In the genomic region with DNA sequence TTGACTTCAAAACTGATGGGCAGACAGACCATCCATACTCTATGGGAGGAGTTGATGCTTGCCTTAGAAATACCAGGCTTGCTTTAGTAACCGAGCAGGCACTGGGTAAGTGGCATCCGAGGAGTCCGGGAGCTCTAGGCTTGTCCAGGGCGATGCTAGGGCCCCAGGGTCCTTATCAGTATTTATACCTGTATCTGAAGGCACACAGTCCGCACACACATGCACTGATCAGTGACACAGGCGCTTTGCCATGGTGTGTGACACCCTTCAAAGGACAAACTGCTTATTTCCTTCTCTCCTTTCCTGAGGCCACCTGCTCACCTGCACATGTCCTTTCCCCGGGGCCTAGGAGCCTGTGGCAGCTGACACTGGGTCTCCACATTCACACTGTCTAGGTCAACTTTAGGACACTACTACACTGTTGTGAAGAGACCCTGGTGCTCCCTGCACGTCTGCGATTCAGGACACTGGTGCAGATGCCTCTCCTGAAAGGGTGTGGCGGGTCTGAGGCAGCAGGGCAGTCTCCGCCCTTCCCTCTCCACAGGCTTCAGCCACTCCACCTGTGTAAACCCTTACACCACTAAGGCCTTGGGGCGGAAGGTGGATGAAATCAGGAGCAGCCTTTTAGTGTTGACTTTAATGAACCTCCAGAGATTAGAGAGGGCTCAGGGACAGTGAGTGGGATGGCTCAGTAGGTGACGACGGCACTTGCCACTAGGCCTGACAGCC, we compare ENCODE assay signal across 10 mouse cellular contexts. TPM values are rescaled to one million over a fixed set of nuclear protein-coding genes. Genes with fewer than 3 reads are reported as not detected.
DNase-seq lines count a peak whose midpoint lies in the region; ATAC-seq and TF ChIP-seq lines count a peak whose summit lies in the region.
"Had no signal": no experiment of that assay in that cellular context is flagged by ENCODE, and none has a peak within 500 bp of the region (broad histone marks: within the 10 kb centered on the region; RNA-seq: fewer than 3 reads in every experiment).

No protein-coding gene starts in this region.

- DNase-seq in hindbrain, embryonic 11.5 days (ENCODE audit: low spot score): no peak
- peak; percentile 31 for DNase-seq in ES-CJ7 (ENCODE audit: low read depth, low spot score)
- DNase-seq in hindbrain, postnatal 0 days (ENCODE audit: low spot score): no peak
- peak; percentile 36 for DNase-seq in lung, postnatal 10 days
- DNase-seq in cerebellum, adult 9-11 months: no peak
- DNase-seq in adrenal gland, postnatal 36 days: no peak
- no peak for DNase-seq in urinary bladder, postnatal 14 days (ENCODE audit: low spot score)
- DNase-seq: heart, adult 2 months; layer of hippocampus, adult 9-11 months had no signal

- no peak for TF ChIP-seq CTCF in hindbrain, postnatal 0 days (IDR thresholded peaks at IDR 0.05; ENCODE audit: low read depth)

- H3K4me1 ChIP-seq in hindbrain, embryonic 11.5 days (replicated peaks; ENCODE audit: control insufficient read depth, insufficient read depth, low read length): 0 out of 2 replicates have a peak, but pooled peaks cover 3% of the 10 kb centered on the region
- peaks cover 7% of the 10 kb centered on the region; the same call in 1 of the 2 replicates for H3K4me1 ChIP-seq in hindbrain, embryonic 12.5 days
- peaks cover 4% of the 10 kb centered on the region for H3K4me1 ChIP-seq in hindbrain, postnatal 0 days (ENCODE audit: insufficient read depth, low read length)

- H3K9ac ChIP-seq in hindbrain, embryonic 11.5 days (ENCODE audit: low read depth, low read length): no peak overlapping the region
- no peak overlapping the region for H3K9ac ChIP-seq in hindbrain, embryonic 12.5 days
- no peak overlapping the region for H3K9ac ChIP-seq in hindbrain, postnatal 0 days (replicated peaks; ENCODE audit: low read length)

- ATAC-seq in hindbrain, embryonic 11.5 days (ENCODE audit: low FRiP score): peak; percentile 55
- no peak for ATAC-seq in hindbrain, embryonic 12.5 days (ENCODE audit: low FRiP score)
- ATAC-seq in hindbrain, postnatal 0 days: peak; percentile 24; the same call in 1 of the 2 replicates

- no peaks in the 10 kb centered on the region for H3K27me3 ChIP-seq in hindbrain, embryonic 11.5 days (ENCODE audit: control insufficient read depth, insufficient read depth, low read length)
- H3K27me3 ChIP-seq in hindbrain, embryonic 12.5 days: no peaks in the 10 kb centered on the region
- H3K27me3 ChIP-seq in hindbrain, postnatal 0 days (ENCODE audit: insufficient read depth, low read length): no peaks in the 10 kb centered on the region

- H3K4me3 ChIP-seq in hindbrain, embryonic 11.5 days (ENCODE audit: low read depth, low read length): no peak overlapping the region
- H3K4me3 ChIP-seq in hindbrain, embryonic 12.5 days: no peak overlapping the region
- H3K4me3 ChIP-seq in hindbrain, postnatal 0 days (ENCODE audit: low read length): no peak overlapping the region
- H3K4me3 ChIP-seq: heart, adult 2 months had no signal

- H3K9me3 ChIP-seq in hindbrain, embryonic 11.5 days (ENCODE audit: control insufficient read depth, low read length): no peaks in the 10 kb centered on the region
- no peaks in the 10 kb centered on the region for H3K9me3 ChIP-seq in hindbrain, embryonic 12.5 days (replicated peaks)
- H3K9me3 ChIP-seq in hindbrain, postnatal 0 days (ENCODE audit: low read length): no peaks in the 10 kb centered on the region

- 86% methylated on average over 14 of the region's 14 CpGs for WGBS in hindbrain, embryonic 11.5 days
- WGBS in hindbrain, embryonic 12.5 days: 89% methylated on average over 14 of the region's 14 CpGs
- WGBS in hindbrain, postnatal 0 days: 83% methylated on average over 14 of the region's 14 CpGs

- no peak overlapping the region for H3K4me2 ChIP-seq in hindbrain, embryonic 11.5 days (replicated peaks; ENCODE audit: low read depth, low read length)
- H3K4me2 ChIP-seq in hindbrain, embryonic 12.5 days (replicated peaks): no peak overlapping the region
- H3K4me2 ChIP-seq in hindbrain, postnatal 0 days (ENCODE audit: low read depth, low read length): no peak overlapping the region

- no peak overlapping the region for H3K27ac ChIP-seq in hindbrain, embryonic 11.5 days (ENCODE audit: low read depth, low read length)
- no peak overlapping the region for H3K27ac ChIP-seq in hindbrain, embryonic 12.5 days
- H3K27ac ChIP-seq in hindbrain, postnatal 0 days: no peak overlapping the region
- H3K27ac ChIP-seq: heart, adult 2 months had no signal

- H3K36me3 ChIP-seq in hindbrain, embryonic 11.5 days (ENCODE audit: control insufficient read depth, insufficient read depth, low read length): no peaks in the 10 kb centered on the region
- peaks cover 6% of the 10 kb centered on the region for H3K36me3 ChIP-seq in hindbrain, embryonic 12.5 days
- H3K36me3 ChIP-seq in hindbrain, postnatal 0 days (ENCODE audit: insufficient read depth, low read length): 0 out of 2 replicates have a peak, but pooled peaks cover 2% of the 10 kb centered on the region

RNA-seq across cellular contexts. Expression of gene Klhl8, which starts 55.4 kb away (rescaled TPM):
- polyA plus RNA-seq in hindbrain, embryonic 11.5 days (2014; fragmentation: Nextera tagmentation; extraction: Ambion mirVana): 15.6 and 17.2 TPM in 2 replicates
- polyA plus RNA-seq in hindbrain, embryonic 12.5 days (2016; fragmentation: Nextera tagmentation; extraction: Ambion mirVana): 20.1 and 20.3 TPM in 2 replicates
- total RNA-seq in hindbrain, postnatal 0 days (2014; rRNA removed): 38.7 and 40.1 TPM in 2 replicates
- 32.0 and 33.4 TPM in 2 replicates for polyA plus RNA-seq in hindbrain, postnatal 0 days (2015; fragmentation: Nextera tagmentation; extraction: Ambion mirVana)
- total RNA-seq in adrenal gland, postnatal 36 days (2021): 10 to 100 TPM; 19.7 to 20.5 TPM

Comparison
In these comparisons a context has a peak if more than half of its experiments do, and no peak if none do; other contexts are left out.
1. DNase-seq: peak in ES-CJ7 (single experiment) and lung, postnatal 10 days (single experiment); none in hindbrain, embryonic 11.5 days (single experiment), hindbrain, postnatal 0 days (single experiment), cerebellum, adult 9-11 months (single experiment), adrenal gland, postnatal 36 days (0 of 2) and urinary bladder, postnatal 14 days (single experiment).